Mouse (Mus musculus): Measurements from ENCODE around the gene Plekhj1. TPM values are rescaled to one million over a fixed set of nuclear protein-coding genes. Genes with fewer than 3 reads are reported as not detected.
"Not testable (repeated sequence)": the region's sequence is repeated elsewhere in the genome, so short reads cannot be mapped to it uniquely, and the experiment has no call there.

The Plekhj1 gene
- 10 to 100 TPM; 72.2 to 83.6 TPM for total RNA-seq (2021)
- polyA plus RNA-seq (2012; rRNA removed), result 81.1 and 102 TPM in 2 replicates
- long read RNA-seq, transcript Plekhj1-201 (6 exons, 1,260 nt), result major isoform, 43 of 82 reads
- long read RNA-seq, transcript Plekhj1-206 (5 exons, 1,261 nt), result minor isoform, 5 of 82 reads
- long read RNA-seq, partial matches to known transcripts, result 5 of 82 reads
- long read RNA-seq, other reads (novel, unspliced or antisense), result 27 of 82 reads

- peak; percentile 96 for DNase-seq
Measured at GRCm38 (mm10) chr10:80798150-80799006, at the start of gene Plekhj1, which contains the start of gene Sf3a2. Plekhj1 (minus strand) TSS chr10:80798626. Sf3a2 (plus strand) TSS chr10:80798198.

- DNase-seq, result no peak
Measured at GRCm38 (mm10) chr10:80845732-80846131, 47.3 kb upstream of the Plekhj1 start.

- no peak for DNase-seq
Measured at GRCm38 (mm10) chr10:80845055-80845693, 46.7 kb upstream of the Plekhj1 start.

- peak; percentile 63 for DNase-seq
Measured at GRCm38 (mm10) chr10:80843931-80844547, 45.6 kb upstream of the Plekhj1 start, which contains the start of gene Lingo3. Lingo3 (minus strand) TSS chr10:80844039.

GRCm38 (mm10) chr10:80843087-80843930 is 44.9 kb upstream of the Plekhj1 start:
- no peak for DNase-seq

- DNase-seq, result no peak
Measured at GRCm38 (mm10) chr10:80842334-80842733, 43.9 kb upstream of the Plekhj1 start.

- DNase-seq, result no peak
Measured at GRCm38 (mm10) chr10:80841685-80842084, 43.3 kb upstream of the Plekhj1 start.

- DNase-seq, result peak; percentile 54
Measured at GRCm38 (mm10) chr10:80839848-80840247, 41.4 kb upstream of the Plekhj1 start.

- peak; percentile 81 for DNase-seq
Measured at GRCm38 (mm10) chr10:80838346-80838912, 40.0 kb upstream of the Plekhj1 start.

GRCm38 (mm10) chr10:80837827-80838226 is 39.4 kb upstream of the Plekhj1 start:
- peak; percentile 76 for DNase-seq

- no peak for DNase-seq
Measured at GRCm38 (mm10) chr10:80836949-80837379, 38.5 kb upstream of the Plekhj1 start.

GRCm38 (mm10) chr10:80835617-80836016 is 37.2 kb upstream of the Plekhj1 start:
- DNase-seq, result no peak

GRCm38 (mm10) chr10:80832818-80833217 is 34.4 kb upstream of the Plekhj1 start:
- DNase-seq, result no peak

- peak; percentile 80 for DNase-seq
Measured at GRCm38 (mm10) chr10:80831136-80831535, 32.7 kb upstream of the Plekhj1 start.

- no peak for DNase-seq
Measured at GRCm38 (mm10) chr10:80829359-80830278, 31.2 kb upstream of the Plekhj1 start.

- DNase-seq, result not testable (repeated sequence)
Measured at GRCm38 (mm10) chr10:80828587-80828986, 30.2 kb upstream of the Plekhj1 start.

- DNase-seq, result no peak
Measured at GRCm38 (mm10) chr10:80827870-80828420, 29.5 kb upstream of the Plekhj1 start.

GRCm38 (mm10) chr10:80827063-80827869 is 28.8 kb upstream of the Plekhj1 start:
- DNase-seq, result no peak

All from adrenal gland, adult 2 months (tissue).